Mouse (Mus musculus) common myeloid progenitor, adult 5-6 weeks (primary cell): ENCODE data around the gene Oprm1. TPM values are rescaled to one million over a fixed set of nuclear protein-coding genes. Genes with fewer than 3 reads are reported as not detected.
A peak's percentile ranks its signal among the peaks of the same experiment; 100 is the strongest.

ENCODE experiments used
- ATAC-seq: replicated peaks from 2 replicates; pipeline ENCODE4 v1.8.0; 2016; ENCODE audit warnings: low read depth, mild to moderate bottlenecking, moderate TSS enrichment, inconsistent platforms; ENCODE audit not compliant: poor library complexity, severe bottlenecking
- total RNA-seq: library from RNA; stranded (forward); fragments of 200-1000, 187-1606 nt; gene quantifications from 2 replicates; pipeline ENCODE4 v1.2.3, GENCODE M21; 2017

Oprm1 gene
- total RNA-seq, 1 experiment from 2014 or later, result not detected

GRCm38 (mm10) chr10:6890348-6891009 lies 132.2 kb downstream of the Oprm1 start:
- peak; percentile 47 for ATAC-seq

GRCm38 (mm10) chr10:6895796-6896195 lies 137.5 kb downstream of the Oprm1 start:
- ATAC-seq, result no peak

GRCm38 (mm10) chr10:6896659-6897303 lies 138.5 kb downstream of the Oprm1 start:
- no peak for ATAC-seq

GRCm38 (mm10) chr10:6900126-6900525 lies 141.8 kb downstream of the Oprm1 start:
- no peak for ATAC-seq

GRCm38 (mm10) chr10:6901819-6902393 lies 143.6 kb downstream of the Oprm1 start:
- no peak for ATAC-seq

- no peak for ATAC-seq
These were observed 151.5 kb downstream of the Oprm1 start for GRCm38 (mm10) chr10:6909763-6910162.

GRCm38 (mm10) chr10:6915991-6916390 lies 157.7 kb downstream of the Oprm1 start:
- ATAC-seq, result no peak

- peak; percentile 91 for ATAC-seq
These were observed 158.4 kb downstream of the Oprm1 start for GRCm38 (mm10) chr10:6916545-6917257.

- no peak for ATAC-seq
These were observed 168.4 kb downstream of the Oprm1 start for GRCm38 (mm10) chr10:6926724-6927123.

- no peak for ATAC-seq
These were observed 169.4 kb downstream of the Oprm1 start for GRCm38 (mm10) chr10:6927600-6928223.

GRCm38 (mm10) chr10:6928905-6929304 lies 170.6 kb downstream of the Oprm1 start:
- no peak for ATAC-seq

- no peak for ATAC-seq
These were observed 172.1 kb downstream of the Oprm1 start for GRCm38 (mm10) chr10:6930398-6930797.

GRCm38 (mm10) chr10:6930889-6931288 lies 172.6 kb downstream of the Oprm1 start:
- ATAC-seq, result no peak

GRCm38 (mm10) chr10:6934776-6935175 lies 176.5 kb downstream of the Oprm1 start:
- ATAC-seq, result no peak

- ATAC-seq, result no peak
These were observed 178.5 kb downstream of the Oprm1 start for GRCm38 (mm10) chr10:6936671-6937425.

GRCm38 (mm10) chr10:6953115-6953514 lies 194.8 kb downstream of the Oprm1 start:
- ATAC-seq, result no peak

GRCm38 (mm10) chr10:6954533-6954932 lies 196.2 kb downstream of the Oprm1 start:
- no peak for ATAC-seq

GRCm38 (mm10) chr10:6956357-6956756 lies 198.1 kb downstream of the Oprm1 start:
- ATAC-seq, result peak; percentile 60

- ATAC-seq, result no peak
These were observed 200.5 kb downstream of the Oprm1 start for GRCm38 (mm10) chr10:6958791-6959190.
